Mouse (Mus musculus): ENCODE measurements around the gene Bmf.

GRCm38 (mm10) chr2:118597673-118598568 lies 48.4 kb upstream of the Bmf start, which contains the start of gene Bub1b:
- TF ChIP-seq CTCF (conservative IDR thresholded peaks at IDR 0.05; ENCODE audit: low read length), result no peak
- TF ChIP-seq NANOG (IDR thresholded peaks at IDR 0.05; ENCODE audit: borderline replicate concordance, low read length), result no peak

Data from E14TG2a.4 (cell line).